Mouse (Mus musculus) retina, embryonic 14.5 days (tissue): ENCODE results near the gene Fanca.
A peak's percentile ranks its signal among the peaks of the same experiment; 100 is the strongest.
"Not testable (repeated sequence)": the region's sequence is repeated elsewhere in the genome, so short reads cannot be mapped to it uniquely, and the experiment has no call there.

Experiments
- DNase-seq: peaks from one replicate; pipeline ENCODE4 v3.0.0-alpha.2; 2015; ENCODE audit warnings: low spot score

Fanca gene

DNA sequence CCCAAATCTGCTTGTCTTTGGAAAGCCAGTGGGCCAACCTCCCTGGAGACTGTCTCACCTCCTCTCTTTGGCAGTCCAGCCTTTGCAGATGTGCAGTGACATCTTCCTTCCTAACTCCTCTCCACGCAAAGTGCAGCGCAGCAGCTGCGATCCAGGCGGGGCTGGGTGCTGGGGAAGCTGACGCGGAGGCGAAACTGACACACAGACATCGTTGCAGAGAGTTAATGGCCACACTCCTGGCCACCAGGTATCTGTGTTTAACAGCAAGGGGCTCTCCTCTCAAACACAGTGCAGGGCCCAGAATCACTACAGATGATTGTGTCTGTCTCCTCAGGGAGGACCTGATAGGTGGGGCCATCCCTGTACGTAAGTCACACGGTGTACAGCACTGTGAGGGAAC is 47.2 kb downstream of the Fanca start:
- no peak for DNase-seq

DNA sequence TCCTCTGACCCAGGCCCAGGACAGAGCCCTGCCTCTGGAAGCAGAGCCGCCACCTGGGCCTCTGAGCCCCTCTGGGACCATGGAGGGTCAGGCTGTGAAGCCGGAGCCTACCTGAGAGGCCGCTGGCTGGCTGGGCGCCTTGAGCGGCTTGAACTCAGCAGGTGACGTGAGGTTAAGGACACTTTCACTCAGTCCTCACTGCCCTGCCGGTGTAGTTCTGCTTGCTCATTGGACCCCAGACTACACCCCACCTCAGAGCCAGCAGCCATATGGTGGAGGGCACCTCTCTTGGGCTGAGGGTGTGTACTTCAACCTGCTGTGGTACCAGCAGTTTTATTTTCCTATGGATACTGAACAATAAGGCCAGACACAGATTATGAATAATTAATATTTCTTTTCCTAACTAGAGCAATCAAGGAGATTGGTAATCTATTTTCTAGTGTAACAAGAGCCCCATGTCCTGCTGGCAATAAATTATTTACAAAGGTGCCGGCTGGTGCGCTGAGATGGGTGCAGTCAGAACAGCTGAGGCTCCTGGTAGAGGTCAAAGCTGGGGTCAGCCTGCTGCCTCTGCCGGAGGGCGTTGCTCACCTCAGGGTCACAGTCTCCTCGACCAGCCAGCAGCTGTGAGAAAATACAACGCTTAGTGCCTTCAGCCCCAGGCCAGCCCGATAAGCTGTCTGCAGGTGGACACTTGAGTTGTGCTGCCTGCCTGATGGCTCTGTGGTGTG is 50.3 kb downstream of the Fanca start:
- peak; percentile 48 for DNase-seq

DNA sequence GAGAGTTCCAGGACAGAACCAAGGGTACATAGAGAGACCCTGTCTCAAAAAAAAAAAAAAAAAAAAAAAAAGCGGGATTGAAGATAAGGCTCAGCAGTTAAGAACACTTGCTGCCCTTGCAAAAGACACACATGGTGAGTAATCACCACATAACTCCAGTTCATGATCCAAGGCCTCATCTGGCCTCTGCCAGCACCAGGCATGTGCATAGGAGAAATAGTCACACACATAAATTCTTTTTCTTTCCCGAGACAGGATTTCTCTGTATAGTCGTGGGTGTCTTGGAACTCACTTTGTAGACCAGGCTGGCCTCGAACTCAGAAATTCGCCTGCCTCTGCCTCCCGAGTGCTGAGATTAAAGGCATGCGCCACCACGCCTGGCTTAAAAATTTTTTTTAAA is 60.8 kb downstream of the Fanca start:
- DNase-seq: not testable (repeated sequence)

DNA sequence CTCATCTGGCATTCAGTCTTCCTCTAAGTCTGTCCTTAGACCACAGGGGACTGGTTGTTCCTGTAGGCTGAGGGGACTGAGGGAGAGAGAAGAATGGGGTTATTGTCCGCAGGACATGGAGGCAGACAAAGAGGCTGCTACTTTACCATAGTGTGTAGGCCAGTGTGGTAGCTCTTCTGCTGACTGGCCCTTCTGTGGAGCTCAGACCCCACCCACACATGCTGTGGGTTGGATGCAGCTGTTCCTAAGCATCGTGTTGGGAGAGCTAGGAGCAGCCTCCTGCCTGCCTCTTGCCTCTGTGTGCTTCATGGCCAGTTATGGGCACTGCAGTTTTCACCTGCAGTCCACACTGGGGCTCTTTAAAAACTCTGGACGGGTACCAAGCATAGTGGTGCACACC is 61.3 kb downstream of the Fanca start:
- no peak for DNase-seq

GRCm38 (mm10) chr8:123255170-123255569 is 63.2 kb downstream of the Fanca start:
- DNase-seq: no peak

- peak; percentile 85 for DNase-seq
Observed at GRCm38 (mm10) chr8:123254099-123254885, 64.1 kb downstream of the Fanca start, which contains the start of the genes Zfp276 and Vps9d1. Zfp276 (plus strand) TSS chr8:123254195. Vps9d1 (minus strand) TSS chr8:123254348.

DNA sequence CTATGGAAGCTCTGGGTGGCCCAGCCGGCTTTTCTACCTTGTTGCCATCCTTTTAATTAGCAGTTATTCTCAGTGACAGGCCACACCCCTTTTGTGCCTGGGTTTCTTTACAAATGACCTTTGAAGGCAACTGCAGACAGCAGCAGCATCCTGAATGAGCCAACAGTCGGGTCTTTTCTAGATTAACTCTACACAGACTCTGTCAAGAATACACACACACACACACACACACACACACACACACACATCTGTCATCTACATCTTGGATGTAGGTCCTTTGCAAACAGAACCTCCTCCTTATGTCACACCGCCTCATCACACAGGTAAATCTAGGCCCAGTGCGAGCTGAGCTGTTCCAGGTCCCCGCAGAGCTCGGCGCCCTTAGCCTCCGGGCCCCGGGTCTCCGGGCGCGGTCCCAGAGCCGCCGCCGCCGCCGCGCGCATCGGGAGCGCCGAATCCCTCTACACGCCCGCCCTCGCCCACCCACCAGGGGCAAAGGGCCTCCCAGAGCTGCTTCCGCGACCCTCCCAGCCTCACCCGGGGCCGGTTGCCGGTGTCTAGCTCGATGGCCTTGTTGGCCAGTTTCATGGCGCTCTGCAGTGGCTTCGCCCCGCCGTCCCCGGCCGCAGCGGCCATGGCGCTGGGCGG is 64.8 kb downstream of the Fanca start:
- peak; percentile 38 for DNase-seq

- DNase-seq: no peak
Observed at GRCm38 (mm10) chr8:123252925-123253324, 65.5 kb downstream of the Fanca start.

DNA sequence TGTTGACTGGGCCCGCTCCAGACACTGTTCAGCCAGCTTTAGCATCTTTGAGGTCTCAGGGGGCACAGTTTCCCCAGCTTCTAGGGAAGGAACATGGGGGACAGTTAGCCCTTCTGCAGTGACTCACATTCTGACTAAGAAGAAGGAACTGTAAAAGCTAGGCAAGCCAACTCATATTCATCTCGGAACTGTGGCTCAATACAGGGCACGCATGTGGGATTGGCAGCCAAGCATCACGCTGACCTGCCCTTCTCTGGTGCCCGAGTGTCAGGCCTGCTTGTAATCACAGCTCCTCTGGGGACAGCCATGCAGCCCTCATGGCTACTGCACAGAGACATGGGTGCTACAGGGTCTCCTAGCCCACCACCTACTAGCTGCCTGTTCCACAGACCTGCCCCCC is 67.4 kb downstream of the Fanca start:
- no peak for DNase-seq

GRCm38 (mm10) chr8:123248596-123248995 is 69.8 kb downstream of the Fanca start:
- DNase-seq: no peak

DNA sequence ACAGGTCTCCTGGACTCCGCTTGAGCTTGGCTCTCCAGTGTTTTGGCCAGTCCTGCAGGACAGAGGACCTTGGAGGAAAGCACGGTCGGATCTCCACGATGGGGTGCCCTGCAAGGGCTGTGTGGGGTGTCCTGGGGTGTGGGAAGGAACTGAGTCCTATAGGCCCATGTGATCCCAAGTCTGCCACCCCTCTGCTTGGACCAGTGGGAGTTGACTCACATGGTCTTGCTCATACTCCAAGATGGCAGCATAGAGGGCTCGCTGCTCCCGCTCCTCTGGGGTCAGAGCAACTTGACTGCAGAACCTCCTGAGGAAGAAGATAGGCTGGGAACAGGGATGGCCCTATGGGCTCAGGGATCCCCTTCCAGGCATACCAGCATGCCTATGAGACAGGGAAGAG is 70.6 kb downstream of the Fanca start:
- DNase-seq: no peak

DNA sequence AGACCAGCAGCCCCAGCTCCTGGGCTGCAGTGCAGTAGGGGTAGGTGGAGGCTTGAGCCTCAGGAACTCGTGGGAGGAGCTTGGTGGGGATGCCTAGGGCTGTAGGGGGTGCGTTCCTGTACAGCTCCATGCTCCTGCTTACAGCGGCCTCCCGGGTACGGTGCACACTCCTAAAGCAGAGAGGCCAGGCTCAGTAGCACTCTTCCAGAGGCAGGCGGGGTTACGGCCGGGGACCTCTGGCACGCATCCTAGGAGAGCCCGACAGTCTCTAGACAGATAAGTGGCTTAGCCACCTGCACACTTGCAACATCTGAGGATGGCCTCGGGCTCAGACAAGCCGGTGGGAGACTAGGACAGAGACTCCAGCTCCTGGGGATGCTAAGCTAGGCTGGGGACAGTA is 72.8 kb downstream of the Fanca start:
- no peak for DNase-seq

GRCm38 (mm10) chr8:123244382-123244781 is 74.0 kb downstream of the Fanca start:
- no peak for DNase-seq

- DNase-seq: no peak
Observed at GRCm38 (mm10) chr8:123243053-123243452, 75.3 kb downstream of the Fanca start.

- no peak for DNase-seq
Observed at GRCm38 (mm10) chr8:123242107-123242923, 76.1 kb downstream of the Fanca start.

GRCm38 (mm10) chr8:123239398-123239797 is 79.0 kb downstream of the Fanca start:
- DNase-seq: no peak

DNA sequence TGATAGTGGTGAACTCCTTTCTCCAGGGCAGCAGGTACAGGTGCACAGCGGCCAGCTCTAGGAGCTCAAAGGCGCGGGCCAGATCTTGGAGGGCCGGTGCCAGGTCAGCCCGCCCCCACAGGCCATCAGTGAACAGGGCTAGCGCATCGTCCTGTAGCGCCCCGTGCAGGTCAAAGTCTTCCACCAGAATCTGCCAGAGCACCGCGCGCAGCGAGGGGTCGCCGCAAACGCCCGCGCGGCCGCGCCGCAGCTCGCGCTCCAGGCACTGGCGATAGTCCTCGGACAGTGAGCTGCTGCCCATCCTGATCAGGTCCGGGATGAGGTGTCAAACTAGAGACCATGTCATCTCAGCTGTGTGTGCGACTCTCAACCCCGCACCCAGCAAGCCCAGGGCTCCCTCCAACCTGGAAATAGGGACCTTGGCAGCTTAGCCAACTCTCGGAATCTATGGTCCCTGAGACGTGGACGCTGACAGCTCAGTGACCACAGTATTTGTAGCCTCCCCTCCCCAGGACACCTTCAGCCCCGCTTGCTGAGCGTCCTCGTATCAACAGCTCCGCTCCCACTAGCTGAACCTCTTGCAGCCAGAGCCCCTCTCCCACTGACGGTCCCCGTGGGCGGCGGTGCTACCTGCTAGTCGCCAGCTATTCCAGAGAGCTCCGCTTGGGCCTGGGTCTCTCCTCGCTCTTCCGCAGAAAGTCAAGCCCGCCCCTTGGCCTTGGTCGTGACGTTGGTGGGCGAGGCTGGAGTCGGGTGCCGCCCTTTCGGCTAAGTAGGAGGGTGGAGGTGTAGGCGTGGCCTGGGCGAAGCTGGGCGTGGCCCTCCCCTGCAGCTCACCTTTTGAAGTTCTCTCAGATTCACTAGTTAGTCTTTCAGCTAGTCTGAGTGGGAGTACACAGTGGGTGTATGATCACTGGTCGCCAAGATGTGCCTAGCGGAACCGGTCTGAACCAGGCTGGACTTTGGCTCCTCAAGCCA is 82.6 kb downstream of the Fanca start, which contains the start of gene Spata2l:
TSS of gene Spata2l (minus strand) at position 714 of the 978 bp plus-strand sequence.
- DNase-seq: peak; percentile 89

DNA sequence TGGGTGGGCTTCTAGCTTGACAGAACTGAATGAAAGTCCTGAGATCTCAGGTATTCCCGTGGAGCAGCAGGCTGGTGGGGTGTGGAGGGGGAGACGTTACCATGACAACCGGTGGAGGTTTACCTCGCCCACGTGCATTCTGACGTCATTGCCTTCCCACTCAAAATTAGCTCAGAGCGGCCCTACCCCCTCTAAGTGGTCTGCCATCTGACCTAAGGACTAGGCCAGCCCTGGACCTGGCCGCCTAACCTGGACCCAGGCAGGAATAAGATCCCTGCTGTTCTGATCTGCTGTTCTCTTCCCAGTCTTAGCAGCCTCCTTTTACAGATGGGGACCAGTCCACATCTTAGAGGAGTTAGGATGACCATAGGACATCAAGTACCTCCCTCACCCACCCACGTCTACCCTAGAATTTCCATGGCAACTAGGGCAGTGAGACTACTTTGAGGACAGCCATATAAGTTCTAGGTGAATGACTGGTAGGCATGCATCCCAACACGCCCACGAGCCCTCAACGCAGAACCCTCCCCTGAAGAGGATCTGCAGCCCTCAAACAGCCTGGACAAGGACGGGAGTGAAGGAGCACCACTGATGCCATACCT is 83.4 kb downstream of the Fanca start:
- DNase-seq: peak; percentile 46

DNA sequence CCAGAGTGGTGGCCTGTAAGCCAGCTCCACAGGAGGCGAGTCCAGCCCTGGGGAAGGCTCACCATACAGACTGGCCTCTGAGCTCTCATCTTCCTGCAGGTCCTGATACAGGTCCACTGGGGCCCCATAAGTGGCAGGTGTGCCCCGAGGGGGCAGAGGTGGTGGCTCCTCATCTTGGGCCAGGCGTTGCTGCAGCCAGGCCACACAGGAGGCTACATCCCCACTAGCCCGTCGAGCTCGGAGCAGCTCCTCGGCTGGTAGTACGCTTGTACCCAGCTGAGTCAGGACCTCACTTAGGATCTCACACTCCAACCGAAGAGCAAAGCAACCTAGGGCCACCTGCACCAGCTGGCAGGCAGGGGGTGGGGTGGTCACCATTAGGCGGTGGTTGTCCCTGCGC is 84.6 kb downstream of the Fanca start:
- DNase-seq: no peak

GRCm38 (mm10) chr8:123233300-123233699 is 85.1 kb downstream of the Fanca start:
- no peak for DNase-seq
